Mouse (Mus musculus): ENCODE measurements at regions not wholly inside any gene's neighbourhood (a gene's known extent, or its start where the extent isn't known, plus 50 kb on each side); places are given as distances from the start of the nearest gene placed in this dataset.

GRCm38 (mm10) chr19:49379646-49380045 is 1173.8 kb downstream of the Sorcs3 start:
- DNase-seq: no peak

GRCm38 (mm10) chr19:49396257-49396656 is 1190.4 kb downstream of the Sorcs3 start:
- DNase-seq: no peak

- DNase-seq: no peak
Observed at GRCm38 (mm10) chr19:49415326-49415725, 1209.5 kb downstream of the Sorcs3 start.

GRCm38 (mm10) chr19:49423059-49423900 is 1217.5 kb downstream of the Sorcs3 start:
- no peak for DNase-seq

All from kidney, postnatal 25 days (tissue).